Mouse (Mus musculus) ovary, postnatal 14 days (tissue): ENCODE results near the gene Htr1f.

Experiments
- DNase-seq: peaks from one replicate; pipeline ENCODE4 v3.0.0; 2022; ENCODE audit warnings: low spot score

Gene Htr1f

GRCm38 (mm10) chr16:64973533-64974305 lies 131.9 kb downstream of the Htr1f start:
- DNase-seq = no peak

DNA sequence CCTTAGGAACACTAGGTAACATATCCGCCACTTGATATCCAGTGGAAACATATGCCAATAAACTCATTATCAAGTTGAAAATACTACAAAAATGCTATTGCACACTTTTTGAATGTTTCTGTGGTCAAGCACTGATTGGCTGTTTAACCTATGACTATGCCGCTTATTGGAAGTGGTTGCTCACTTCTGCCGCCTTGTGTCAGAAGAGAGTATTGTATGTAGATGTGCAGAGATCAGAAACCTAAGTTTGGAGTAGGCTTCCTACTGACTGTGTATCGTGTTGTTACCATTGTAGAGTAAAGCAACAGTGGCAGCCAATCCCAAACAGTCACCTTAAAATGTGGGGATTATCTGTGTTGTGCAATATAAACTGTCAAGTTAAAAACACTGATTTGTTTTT lies 144.0 kb downstream of the Htr1f start:
- no peak for DNase-seq

GRCm38 (mm10) chr16:64941646-64942195 lies 163.9 kb downstream of the Htr1f start:
- DNase-seq = no peak

- no peak for DNase-seq
These were observed 170.9 kb downstream of the Htr1f start for GRCm38 (mm10) chr16:64934793-64935192.

GRCm38 (mm10) chr16:64934011-64934410 lies 171.6 kb downstream of the Htr1f start:
- no peak for DNase-seq

GRCm38 (mm10) chr16:64923500-64923899 lies 182.2 kb downstream of the Htr1f start:
- no peak for DNase-seq

- DNase-seq = no peak
These were observed 196.9 kb downstream of the Htr1f start for GRCm38 (mm10) chr16:64908747-64909146.

GRCm38 (mm10) chr16:64907112-64907511 lies 198.5 kb downstream of the Htr1f start:
- DNase-seq = no peak

DNA sequence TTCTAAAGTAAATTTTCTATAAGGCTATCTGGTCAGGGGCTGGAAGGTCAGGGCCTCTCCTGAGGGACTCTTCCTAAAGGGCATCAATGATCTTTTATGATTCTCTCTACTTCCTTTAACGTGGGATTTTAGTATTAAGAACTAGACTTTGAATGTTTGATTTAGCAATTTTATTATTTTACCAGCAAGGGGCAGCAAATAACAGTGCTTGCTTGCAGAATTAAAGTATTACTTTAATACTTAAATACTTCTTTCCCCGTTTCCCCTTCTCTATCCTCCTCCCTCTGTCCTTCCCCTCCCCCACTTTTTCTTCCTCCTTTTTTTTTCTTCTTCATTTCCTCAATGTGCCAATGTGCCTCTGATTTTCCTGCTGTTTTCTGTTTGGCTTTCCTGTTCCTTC lies 202.3 kb downstream of the Htr1f start:
- no peak for DNase-seq

GRCm38 (mm10) chr16:64899084-64899483 lies 206.6 kb downstream of the Htr1f start:
- no peak for DNase-seq

- DNase-seq = no peak
These were observed 216.2 kb downstream of the Htr1f start for GRCm38 (mm10) chr16:64889496-64889895.

DNA sequence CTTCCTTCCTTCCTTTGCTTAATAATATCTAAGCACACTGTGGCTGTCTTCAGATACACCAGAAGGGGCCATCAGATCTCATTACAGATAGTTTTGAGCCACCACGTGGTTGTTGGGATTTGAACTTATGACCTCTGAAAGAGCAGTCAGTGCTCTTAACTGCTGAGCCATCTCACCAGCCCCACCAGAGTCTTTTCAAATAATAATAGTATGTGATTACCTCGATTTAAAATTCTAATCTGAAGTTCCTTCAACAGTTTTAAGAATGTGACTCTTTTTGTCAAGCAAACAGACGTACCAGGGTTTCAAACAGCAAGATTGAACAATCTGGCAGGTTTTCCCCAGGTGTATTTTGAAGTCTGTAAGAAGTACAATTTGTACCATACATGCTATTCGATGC lies 220.1 kb downstream of the Htr1f start:
- DNase-seq = no peak

GRCm38 (mm10) chr16:64885142-64885541 lies 220.5 kb downstream of the Htr1f start:
- DNase-seq = no peak

GRCm38 (mm10) chr16:64884420-64884838 lies 221.2 kb downstream of the Htr1f start:
- no peak for DNase-seq

- DNase-seq = no peak
These were observed 221.8 kb downstream of the Htr1f start for GRCm38 (mm10) chr16:64883896-64884295.

DNA sequence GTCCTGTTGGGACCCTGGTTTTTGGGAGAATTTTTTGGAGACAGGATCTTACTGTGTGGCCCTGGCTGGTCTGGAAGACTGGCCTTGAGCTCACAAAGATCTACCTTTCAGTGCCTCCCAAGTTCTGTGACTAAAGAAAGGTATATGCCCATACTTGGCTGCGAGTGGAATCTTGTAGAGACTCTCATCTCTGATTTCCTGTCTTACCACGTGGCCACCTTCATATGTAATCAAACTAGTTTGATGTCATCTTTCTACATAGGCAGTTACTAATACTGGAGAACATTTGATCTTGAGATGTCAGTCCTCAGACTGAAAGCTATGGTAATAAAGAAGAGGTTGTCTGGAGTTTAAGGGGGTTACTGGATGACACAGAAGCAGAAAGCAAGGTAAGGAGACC lies 224.2 kb downstream of the Htr1f start:
- DNase-seq = no peak

DNA sequence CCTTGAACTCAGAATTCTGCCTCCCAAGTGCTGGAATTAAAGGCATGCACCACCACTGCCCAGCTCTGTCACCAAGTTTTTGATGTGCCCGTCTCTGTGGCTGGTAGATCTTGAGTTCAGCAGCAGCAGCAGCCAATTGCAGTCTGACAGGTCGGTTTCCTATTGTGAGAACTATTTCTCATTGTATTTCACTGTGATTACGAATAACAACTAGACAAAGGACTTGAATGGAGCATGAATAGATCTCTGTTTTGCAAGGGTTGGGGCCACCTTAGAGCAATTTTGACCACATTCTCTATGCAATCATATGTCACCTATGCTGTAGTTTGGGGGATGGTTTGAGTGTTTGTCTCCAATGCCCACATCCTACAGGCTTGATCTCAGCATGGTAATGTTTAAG lies 224.7 kb downstream of the Htr1f start:
- no peak for DNase-seq

DNA sequence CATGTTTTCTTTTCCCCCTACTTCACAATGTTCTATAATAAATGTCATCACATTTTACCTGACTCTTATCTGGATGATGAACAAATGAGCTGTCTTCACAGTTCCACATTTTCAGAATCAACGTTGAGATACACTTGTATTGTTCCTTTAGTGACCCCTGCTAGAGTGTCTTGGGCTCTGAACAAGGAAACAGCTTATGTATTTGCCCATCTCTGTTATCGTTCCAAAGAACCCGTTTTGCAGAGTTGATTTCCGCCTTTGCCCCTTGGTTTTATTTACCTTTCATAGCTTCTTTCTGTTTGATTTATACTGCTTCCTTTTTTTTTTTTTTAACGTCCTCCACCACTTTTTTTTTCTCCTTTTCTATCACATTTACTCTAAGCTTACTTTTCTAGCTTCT lies 225.9 kb downstream of the Htr1f start:
- DNase-seq = no peak

GRCm38 (mm10) chr16:64878611-64879132 lies 227.0 kb downstream of the Htr1f start:
- no peak for DNase-seq

DNA sequence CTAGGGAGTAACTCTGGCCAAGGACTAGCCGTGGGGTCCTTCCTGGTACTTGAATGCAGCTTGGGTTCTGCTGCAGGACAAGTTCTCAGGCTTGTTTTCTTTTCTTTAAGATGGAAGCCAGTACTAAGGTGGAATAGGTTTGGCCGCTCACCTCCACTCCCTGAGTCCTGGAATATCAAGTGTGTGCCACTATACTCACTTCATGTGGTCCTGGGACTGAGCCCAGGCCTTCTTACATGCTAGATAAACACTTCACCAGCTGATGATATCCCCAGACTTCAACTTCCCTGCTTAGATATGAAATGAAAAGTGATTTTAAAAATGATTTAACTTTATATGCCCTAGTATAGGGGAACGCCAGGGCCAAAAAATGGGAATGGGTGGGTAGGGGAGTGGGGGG lies 228.3 kb downstream of the Htr1f start:
- DNase-seq = no peak

DNA sequence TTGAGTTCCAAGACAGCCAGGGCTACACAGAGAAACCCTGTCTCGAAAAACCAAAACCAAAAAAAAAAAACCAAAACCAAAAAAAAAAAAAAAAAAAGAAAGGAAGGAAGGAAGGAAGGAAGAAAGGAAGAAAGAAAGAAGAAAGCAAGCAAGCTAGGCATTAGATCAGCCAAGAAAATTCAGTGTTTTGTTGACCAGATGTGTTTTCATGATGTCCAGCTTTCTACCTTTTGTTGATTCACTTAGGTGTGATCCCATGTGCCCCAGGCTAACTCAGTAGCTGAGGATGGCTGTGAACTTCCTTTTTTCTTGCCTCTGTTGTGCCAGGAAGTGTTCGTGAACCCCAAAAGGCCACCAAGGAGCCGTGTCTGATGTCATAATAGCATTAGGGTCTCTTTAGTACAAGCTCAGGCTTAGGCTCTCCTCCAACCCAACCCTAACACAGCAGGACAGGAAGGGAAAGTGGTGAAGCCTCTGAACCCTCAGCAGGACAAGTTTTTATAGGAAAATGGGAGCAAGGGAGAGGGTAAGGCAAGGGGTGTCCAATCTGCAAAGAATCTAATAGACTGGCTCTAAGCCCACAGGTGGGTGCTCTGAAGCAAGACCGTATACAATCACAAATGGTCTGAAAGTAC lies 228.9 kb downstream of the Htr1f start:
- DNase-seq = no peak

DNA sequence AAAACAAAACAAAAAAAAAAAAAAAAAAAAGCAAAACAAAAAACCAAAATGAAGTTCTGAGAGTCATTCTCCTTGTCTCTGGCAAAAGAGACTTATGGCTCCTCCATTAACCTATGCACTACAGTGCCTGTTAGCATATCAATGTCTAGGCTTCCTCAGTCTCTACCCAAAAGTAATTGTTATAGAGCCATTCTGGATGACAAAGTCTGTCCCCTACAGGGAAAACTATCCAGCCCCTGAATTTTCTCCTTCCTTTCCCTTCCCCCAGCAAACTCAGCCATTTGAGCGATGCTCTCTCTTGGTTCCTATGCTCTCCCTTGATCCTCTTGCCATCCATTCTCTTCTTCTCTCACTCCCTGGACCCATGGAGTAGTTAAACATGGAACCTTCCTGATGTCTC lies 229.8 kb downstream of the Htr1f start:
- no peak for DNase-seq

DNA sequence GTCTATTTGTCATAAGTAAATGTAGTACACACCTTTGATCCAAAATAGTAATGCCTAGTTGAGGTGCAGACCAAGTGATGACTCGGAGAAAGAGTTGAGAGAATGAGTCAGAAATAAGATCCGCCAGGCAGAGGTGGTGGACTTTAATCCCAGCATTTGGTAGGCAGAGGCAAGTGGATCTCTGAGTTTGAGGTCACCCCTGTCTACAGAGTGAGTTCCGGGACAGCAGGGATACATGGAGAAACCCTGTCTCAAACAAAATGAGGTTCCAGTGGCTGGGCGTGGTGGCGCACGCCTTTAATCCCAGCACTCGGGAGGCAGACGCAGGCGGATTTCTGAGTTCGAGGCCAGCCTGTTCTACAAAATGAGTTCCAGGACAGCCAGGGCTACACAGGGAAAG lies 230.3 kb downstream of the Htr1f start:
- DNase-seq = no peak
